Mouse (Mus musculus) mature B cell (primary cell): Measurements from ENCODE around the gene Ccdc9.
"Not testable (repeated sequence)": the region's sequence is repeated elsewhere in the genome, so short reads cannot be mapped to it uniquely, and the experiment has no call there.

ENCODE experiments used
- in situ Hi-C: fragments of 300-500 bp; cut with MboI; formaldehyde crosslinking; loops from 2 replicates; pipeline ENCODE4 v1.14.3; 2019

Gene Ccdc9

GRCm38 (mm10) chr7:16308555-16309317 lies 22.1 kb upstream of the Ccdc9 start:
- in situ Hi-C loops: no loop called here

DNA sequence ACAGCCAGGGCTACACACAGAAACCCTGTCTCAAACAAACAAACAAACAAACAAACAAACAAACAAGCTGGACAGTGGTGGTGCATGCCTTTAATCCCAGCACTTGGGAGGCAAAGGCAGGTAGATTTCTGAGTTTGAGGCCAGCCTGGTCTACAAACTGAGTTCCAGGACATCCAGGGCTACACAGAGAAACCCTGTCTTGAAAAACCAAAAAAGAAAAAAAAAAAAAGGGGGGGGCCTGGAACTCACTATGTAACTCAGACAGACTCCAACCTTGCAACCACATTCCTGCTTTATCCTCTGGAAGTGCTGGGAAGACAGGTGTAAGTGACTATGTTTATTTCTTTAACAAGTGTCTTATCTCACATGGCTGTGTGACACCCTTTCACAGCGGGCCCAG lies 21.5 kb upstream of the Ccdc9 start, which contains the start of gene Bbc3:
Gene Bbc3, plus strand, starts transcription at position 301 of the 400 bp plus-strand sequence.
- in situ Hi-C loops: not testable (repeated sequence)

DNA sequence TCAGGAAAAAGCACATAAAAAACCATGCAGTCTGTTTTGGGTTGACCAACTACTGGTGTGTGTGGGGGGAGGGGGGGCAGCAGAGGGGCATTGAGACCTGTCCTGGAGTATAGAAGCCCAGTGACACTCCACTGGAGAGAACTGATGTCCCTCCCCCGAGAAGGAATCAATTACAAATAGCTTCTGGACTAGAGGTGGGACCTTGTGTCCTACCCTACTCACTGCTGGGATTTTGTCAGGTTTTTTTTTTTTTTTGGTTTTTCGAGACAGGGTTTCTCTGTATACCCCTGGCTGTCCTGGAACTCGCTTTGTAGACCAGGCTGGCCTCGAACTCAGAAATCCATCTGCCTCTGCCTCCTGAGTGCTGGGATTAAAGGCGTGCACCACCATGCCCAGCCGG lies 20.5 kb upstream of the Ccdc9 start:
- in situ Hi-C loops: not testable (repeated sequence)

DNA sequence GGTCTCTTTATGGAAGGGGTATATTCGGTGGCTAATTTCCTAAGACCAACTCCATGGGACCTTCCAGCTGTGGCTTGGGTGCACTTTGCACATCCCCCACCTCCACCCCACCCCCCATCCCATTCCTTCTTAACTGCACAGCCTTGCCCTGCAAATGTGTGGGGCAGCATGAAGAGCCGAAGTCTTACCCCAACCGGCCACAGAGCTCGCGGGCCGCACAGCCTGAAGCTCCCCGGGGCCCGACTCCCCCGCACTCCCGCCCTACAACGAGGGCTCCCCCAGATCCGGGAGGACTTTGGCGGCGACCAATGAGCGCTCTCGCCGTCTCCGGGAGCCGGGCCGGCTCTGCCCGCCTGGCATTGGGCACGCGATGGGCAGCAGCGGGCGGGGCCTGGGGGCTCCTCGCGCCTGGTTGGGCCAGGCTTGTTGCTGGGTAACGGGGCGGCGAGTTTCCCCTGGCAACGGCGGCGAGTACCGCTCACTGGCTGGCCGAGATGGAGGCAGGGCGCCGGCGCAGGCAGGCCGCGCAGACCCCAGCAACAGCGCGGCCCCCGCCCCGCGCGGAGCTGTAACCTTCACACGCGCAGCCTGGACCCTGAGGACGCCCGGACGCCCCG lies 12.9 kb upstream of the Ccdc9 start:
- in situ Hi-C loops: no loop called here

DNA sequence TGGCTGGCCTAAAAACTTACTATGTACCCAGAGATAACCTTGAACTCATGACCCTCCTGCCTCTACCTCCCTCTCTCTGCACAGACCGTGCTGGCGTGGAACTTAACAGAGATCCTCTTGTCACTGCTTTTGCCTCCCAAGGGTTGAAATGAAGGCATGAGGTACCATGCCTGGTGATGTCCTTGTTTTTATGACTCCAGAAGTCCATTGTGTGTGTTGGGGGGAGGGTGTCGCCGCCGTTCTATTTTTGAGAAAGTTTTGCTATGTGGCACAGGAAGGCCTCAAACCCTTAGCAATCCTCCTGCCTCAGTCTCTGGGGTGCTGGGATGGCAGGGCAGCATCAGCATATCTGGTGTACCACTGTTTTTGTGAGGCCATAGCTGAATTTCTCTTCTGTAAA lies 12.3 kb upstream of the Ccdc9 start:
- in situ Hi-C loops: no loop called here

DNA sequence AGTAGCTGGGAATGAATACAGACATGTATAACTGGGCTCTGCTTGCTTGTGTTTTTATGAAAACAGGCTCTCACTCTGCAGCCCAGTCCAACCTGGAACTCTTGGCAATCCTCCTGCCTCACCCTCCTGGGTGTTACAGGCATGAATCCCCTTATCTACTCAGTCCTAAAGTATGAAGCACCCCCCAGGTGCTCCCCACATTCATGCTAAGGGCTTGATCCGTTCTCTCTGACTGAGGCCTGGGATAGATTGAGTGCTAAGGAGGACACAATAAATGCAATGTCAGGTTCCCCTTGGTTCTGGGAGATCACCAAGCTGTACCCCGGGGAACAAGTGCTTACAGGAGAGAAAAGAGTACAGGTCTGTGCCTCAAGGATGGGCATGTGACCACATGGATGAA lies 11.0 kb upstream of the Ccdc9 start:
- in situ Hi-C loops: no loop called here

DNA sequence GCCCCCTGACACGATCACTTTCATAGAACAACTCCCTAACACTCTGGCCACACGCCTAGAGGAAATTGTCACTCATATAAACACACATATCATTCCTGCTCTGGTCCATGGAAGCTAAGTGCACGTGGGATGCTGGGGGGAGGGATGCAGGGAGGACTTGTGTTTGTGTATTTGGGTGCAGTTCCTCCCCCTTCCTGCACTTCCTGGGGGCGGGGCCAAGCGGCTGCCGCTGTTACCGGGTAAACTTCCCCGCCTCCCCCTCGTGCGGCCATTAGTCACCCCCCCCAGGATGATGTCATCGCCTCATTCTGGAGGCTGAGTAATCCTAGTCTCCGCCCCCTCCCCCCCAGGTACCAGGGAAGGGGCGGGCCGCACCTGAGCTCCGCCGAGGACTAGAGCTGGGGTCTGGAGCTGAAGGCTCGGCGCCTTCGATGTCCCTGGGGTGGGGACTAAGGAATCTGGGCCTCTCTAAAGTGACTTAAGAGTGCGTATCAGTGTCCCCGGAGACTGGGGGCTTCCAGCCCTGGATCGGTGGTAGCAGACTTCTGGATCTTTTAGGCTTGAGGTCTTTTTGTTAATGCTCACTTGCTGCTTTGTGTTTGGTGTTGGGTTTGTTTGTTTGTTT lies 10.3 kb upstream of the Ccdc9 start:
- in situ Hi-C loops: no loop called here

GRCm38 (mm10) chr7:16296146-16296545 lies 9.6 kb upstream of the Ccdc9 start:
- in situ Hi-C loops: no loop called here

- in situ Hi-C loops: no loop called here
These were observed 8.8 kb upstream of the Ccdc9 start for GRCm38 (mm10) chr7:16295321-16295900.

DNA sequence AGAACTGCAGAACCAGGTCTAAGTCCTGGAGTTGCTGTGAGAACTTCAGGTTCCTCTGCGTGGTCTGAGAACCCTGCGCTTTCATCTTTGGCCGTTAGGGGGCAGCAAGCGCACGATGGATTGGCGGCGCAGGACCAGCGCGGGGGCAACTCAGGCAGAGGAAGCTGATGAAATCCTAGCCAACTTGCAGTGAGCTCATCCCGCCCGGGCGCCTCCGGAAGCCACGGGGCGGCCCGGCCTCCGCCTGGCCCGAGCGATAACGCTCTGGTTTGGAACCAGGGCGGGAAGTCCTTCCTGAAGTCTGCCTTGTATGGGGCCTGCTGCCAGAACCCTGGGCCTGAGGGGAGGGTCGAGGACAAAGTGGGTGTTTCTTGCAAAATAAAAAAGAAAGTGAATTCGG lies 8.2 kb upstream of the Ccdc9 start:
- in situ Hi-C loops: no loop called here

DNA sequence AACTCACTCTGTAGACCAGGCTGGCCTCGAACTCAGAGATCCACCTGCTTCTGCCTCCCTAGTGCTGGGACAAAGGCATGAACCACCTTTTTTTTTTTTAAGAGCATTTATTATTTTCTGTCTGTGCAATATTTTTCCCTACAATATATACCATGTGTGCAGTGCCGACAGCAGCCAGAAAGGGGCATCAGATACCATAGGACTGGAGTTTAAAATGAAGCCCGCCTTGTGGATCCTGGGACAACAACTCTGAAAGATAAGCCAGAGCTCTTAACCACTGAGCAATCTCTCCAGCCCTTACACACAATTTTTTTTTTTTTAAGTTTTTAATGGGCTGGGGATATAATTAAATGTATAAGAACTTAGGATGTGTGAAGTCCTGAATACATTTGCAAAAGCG lies 7.8 kb upstream of the Ccdc9 start:
- in situ Hi-C loops: no loop called here

DNA sequence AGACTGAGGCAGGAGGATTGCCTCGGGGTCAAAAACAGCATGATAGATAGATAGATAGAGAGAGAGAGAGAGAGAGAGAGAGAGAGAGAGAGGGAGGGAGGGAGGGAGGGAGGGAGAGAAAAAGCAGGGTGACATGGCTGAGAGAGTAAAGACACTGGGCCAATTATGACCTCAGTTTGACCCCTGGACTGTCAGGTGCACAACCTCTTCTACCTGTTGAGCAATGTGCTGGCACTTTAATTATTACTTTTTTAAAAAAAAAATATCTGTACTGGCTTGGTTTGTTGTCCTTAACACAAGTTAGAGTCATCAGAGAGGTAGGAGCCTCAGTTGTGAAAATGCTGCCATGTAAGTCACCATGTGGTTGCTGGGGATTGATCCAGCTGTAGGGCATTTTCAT lies 1.2 kb upstream of the Ccdc9 start:
- in situ Hi-C loops: loop anchor here (5.0 kb wide), 1 partner anchor 35 kb away; no protein-coding TSS in a partner anchor

DNA sequence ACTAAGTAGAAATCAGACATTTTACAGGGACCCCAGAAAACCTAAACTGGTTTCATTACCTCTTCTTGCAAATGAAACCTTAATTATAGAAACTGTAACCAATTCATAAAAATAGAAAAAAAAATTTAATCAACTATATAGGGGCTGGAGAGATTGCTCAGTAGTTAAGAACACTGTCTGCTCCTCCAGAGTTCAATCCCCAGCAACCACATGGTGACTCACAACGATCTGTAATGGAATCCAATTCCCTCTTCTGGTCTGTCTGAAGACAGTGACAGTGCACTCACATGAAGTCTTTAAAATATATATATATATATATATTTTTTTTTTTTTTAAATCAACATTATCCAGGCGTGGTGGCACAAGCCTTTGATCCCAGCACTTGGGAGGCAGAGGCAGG lies 421 bp upstream of the Ccdc9 start:
- in situ Hi-C loops: loop anchor here (5.0 kb wide), 1 partner anchor 35 kb away; no protein-coding TSS in a partner anchor

DNA sequence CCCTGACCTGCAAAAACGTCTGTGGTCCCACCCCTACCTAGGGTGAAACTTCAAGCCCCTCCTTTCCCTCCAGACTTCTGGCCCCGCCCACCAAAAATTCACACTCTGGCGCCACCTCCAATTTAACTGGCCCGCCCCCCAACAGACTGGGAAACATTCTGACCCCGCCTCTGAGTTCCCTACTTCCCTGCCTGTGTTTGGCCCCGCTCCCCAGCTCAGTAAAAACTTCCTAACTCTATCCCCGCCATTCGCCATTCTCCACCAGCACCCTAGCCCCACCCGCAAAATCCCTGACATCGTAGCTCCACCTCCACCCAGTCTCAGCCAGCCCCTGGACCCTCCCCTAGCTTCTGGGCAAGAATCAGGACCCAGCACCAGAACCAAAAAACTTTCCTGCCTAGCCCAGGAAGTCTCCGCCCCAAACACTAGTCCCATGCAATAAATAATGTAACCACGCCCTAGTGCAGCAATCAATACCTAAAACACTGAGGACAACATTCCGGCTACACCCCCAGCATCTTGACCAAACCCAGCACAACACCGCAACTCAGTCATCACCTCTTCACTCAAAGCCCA lies 1.1 kb downstream of the Ccdc9 start:
- in situ Hi-C loops: loop anchor here (5.0 kb wide), 1 partner anchor 37 kb away; no protein-coding TSS in a partner anchor

DNA sequence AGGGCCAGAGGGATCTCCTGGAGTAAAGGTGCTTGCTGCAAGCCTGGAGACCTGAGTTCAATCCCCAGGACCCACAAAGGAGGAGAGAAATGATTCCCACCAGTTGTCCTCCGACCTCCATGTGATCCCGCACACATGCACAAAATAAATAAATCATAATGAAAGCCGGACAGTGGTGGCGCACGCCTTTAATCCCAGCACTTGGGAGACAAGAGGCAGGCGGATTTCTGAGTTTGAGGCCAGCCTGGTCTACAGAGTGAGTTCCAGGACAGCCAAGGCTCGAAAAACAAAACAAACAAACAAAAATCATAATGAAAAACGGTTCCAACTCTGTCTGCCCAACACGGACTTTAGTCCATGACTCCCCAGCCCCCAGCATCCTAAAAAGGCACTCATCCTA lies 1.7 kb downstream of the Ccdc9 start:
- in situ Hi-C loops: loop anchor here (5.0 kb wide), 1 partner anchor 37 kb away; no protein-coding TSS in a partner anchor

GRCm38 (mm10) chr7:16284001-16284400 lies 2.6 kb downstream of the Ccdc9 start:
- in situ Hi-C loops: no loop called here

GRCm38 (mm10) chr7:16282334-16282733 lies 4.3 kb downstream of the Ccdc9 start:
- in situ Hi-C loops: no loop called here

DNA sequence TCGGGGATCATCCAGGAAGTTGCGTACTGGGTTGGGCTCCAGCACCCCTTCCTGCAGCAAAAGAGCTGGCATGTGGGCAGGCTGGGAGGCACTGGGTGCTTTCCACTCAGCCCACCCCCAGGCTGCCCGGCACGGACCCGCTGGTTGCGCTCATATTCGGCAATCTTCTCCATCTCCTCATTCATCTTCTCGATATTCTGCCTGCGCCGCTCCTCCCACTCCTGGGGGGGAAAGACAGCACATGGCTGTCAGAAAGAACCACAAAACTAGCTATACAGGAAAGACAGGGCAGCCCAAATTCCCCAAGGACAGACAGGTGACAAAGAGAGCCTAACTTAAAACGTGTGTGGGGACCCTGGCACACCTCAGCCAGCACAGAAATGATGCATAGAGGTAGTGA lies 5.9 kb downstream of the Ccdc9 start:
- in situ Hi-C loops: no loop called here

GRCm38 (mm10) chr7:16274922-16275890 lies 11.4 kb downstream of the Ccdc9 start:
- in situ Hi-C loops: no loop called here

DNA sequence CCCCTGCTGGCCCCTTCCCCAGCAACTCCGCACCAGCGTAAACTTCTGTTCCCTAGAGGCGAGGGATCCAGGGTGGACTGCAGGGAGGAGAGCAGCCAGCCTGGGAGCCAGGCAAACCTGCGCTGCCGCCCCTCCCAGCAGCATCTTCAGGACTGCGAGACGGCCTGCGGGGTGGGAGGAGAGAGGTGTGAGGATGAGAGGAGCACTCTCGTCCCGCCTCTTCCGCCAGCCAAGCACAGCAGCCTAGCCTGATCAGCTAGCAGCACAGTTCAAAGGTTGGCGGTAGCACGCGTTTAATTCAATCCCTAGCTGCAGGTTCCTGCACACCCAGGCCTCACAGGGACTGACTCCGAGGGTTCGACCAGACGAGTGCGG lies 12.8 kb downstream of the Ccdc9 start:
- in situ Hi-C loops: no loop called here
